Mouse (Mus musculus): ENCODE data around the gene Acot7.

DNA sequence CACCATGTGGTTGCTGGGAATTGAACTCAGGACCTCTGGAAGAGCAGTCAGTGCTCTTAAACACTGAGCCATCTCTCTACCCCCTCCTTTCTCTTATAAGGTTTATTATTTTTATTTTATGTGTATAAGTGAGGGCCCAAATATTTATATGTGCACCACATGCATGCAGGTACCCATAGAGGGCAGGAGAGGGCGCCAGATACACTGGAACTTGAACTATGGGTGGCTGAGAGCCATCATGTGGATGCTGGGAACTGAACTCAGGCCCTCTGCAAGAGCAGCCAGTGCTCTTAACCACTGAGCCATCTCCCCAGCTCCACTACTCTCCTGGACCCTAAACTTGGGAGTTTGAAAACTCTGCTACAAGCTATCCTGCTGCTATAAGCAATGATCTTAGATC lies 34.3 kb upstream of the Acot7 start:
- TF ChIP-seq MYOD1 (IDR thresholded peaks at IDR 0.05; ENCODE audit: control insufficient read depth in 1 of 3, insufficient read length in 2 of 3, low read depth in 2 of 3), result no peak
- no peak for TF ChIP-seq CEBPB (IDR thresholded peaks at IDR 0.05; ENCODE audit: insufficient read depth, poor library complexity, severe bottlenecking)

Measured in myocyte (in vitro differentiated cells).